Mouse (Mus musculus): ENCODE results near the gene Zgpat.

- no peak for TF ChIP-seq POLR2A (IDR thresholded peaks at IDR 0.05; ENCODE audit: low read depth, low read length)
- TF ChIP-seq CTCF (IDR thresholded peaks at IDR 0.05; ENCODE audit: extremely low read depth, insufficient read depth, insufficient read length, insufficient replicate concordance), result no peak
These were observed 56.3 kb downstream of the Zgpat start for GRCm38 (mm10) chr2:181420903-181421638.

Data from spleen, adult 2 months (tissue).